Mouse (Mus musculus) hindbrain, postnatal 0 days (tissue): ENCODE results near the gene Capns2. TPM values are rescaled to one million over a fixed set of nuclear protein-coding genes. Genes with fewer than 3 reads are reported as not detected.
A peak's percentile ranks its signal among the peaks of the same experiment; 100 is the strongest.

Experiments
- ATAC-seq: fragments of 200-750 bp; cut with Nextera tagmentation; 2 replicates; pipeline ENCODE4 v1.8.0; 2017; ENCODE audit warnings: mild to moderate bottlenecking, moderate TSS enrichment, moderate library complexity
- DNase-seq: peaks from one replicate; pipeline ENCODE4 v3.0.0-alpha.2; 2015; ENCODE audit warnings: low spot score
- H3K27ac ChIP-seq: fragments of 300-500 bp; sonication (generic); 2 replicates; pipeline ENCODE4 v1.5.1; 2014; ENCODE audit warnings: mild to moderate bottlenecking
- H3K27me3 ChIP-seq: fragments of 300-500 bp; sonication (generic); 2 replicates; pipeline ENCODE4 v1.6.1; 2014; ENCODE audit warnings: low read length, mixed read lengths; ENCODE audit not compliant: insufficient read depth
- H3K36me3 ChIP-seq: fragments of 300-500 bp; sonication (generic); 2 replicates; pipeline ENCODE4 v1.6.1; 2014; ENCODE audit warnings: low read length, mixed read lengths; ENCODE audit not compliant: insufficient read depth
- H3K4me1 ChIP-seq: fragments of 300-500 bp; sonication (generic); 2 replicates; pipeline ENCODE4 v1.6.1; 2014; ENCODE audit warnings: antibody characterized with exemption, low read length, mixed read lengths; ENCODE audit not compliant: insufficient read depth
- H3K4me2 ChIP-seq: fragments of 300-500 bp; sonication (generic); 2 replicates; pipeline ENCODE4 v1.6.1; 2014; ENCODE audit warnings: low read depth, mild to moderate bottlenecking, low read length, moderate library complexity, mixed read lengths
- H3K4me3 ChIP-seq: fragments of 300-500 bp; sonication (generic); 2 replicates; pipeline ENCODE4 v1.5.1; 2014; ENCODE audit warnings: low read length
- H3K9ac ChIP-seq: fragments of 300-500 bp; sonication (generic); replicated peaks from 2 replicates; pipeline ENCODE4 v1.6.1; 2014; ENCODE audit warnings: mild to moderate bottlenecking, low read length, moderate library complexity, mixed read lengths
- H3K9me3 ChIP-seq: fragments of 300-500 bp; sonication (generic); 2 replicates; pipeline ENCODE4 v1.6.1; 2016; ENCODE audit warnings: low read length, mixed read lengths
- CTCF ChIP-seq: IDR thresholded peaks from 2 replicates; pipeline ENCODE4 v1.5.1; 2016; ENCODE audit warnings: antibody characterized with exemption, control low read depth, low read depth
- WGBS: fragments of 180-500 bp; shearing (Covaris S2); extraction: QIAGEN DNeasy Blood & Tissue Kit; methylation state at CpG from one replicate; pipeline ENCODE4 v1.1.7; 2014; 5-methylcytosine and 5-hydroxymethylcytosine counted together
- polyA plus RNA-seq: library from polyadenylated mRNA; unstranded; fragments of >200 nt; fragmentation: Nextera tagmentation; extraction: Ambion mirVana; gene quantifications from 2 replicates; pipeline ENCODE4 v1.2.1, GENCODE M21; 2015
- total RNA-seq: library from RNA; depleted of rRNA; stranded (reverse); fragments of >200 nt; gene quantifications from 2 replicates; pipeline ENCODE4 v1.2.3, GENCODE M21; 2014

Capns2 gene
- total and polyA plus RNA-seq, 2 experiments from 2014 or later, result 0.68 TPM; not detected in 1

DNA sequence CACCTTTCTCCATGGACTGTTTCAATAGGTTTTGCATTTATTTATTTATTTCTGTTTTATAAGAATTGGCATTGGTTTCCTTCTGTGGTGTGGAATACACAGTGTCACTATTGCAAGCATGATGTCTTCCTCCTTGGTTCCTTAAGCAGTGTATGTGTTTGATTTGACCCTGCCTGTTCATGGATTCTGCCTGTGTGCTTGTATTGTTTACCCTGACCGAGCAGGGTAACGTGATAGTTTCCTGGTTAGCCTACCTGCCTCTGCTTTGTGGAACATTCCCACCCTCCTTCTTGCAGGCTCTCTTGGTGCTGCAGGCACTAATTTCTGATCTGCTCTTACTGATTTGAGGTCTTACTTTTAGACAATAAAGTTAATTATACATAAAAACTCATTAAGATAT is 7.3 kb upstream of the Capns2 start:
- Histone ChIP-seq H3K27ac (no peak overlapping the region), H3K36me3 (no peaks in the 10 kb centered on the region), H3K4me1 (no peaks in the 10 kb centered on the region), H3K27me3 (no peaks in the 10 kb centered on the region), H3K9ac (no peak overlapping the region), H3K9me3 (no peaks in the 10 kb centered on the region), H3K4me3 (no peak overlapping the region), H3K4me2 (no peak overlapping the region)
- no peak for TF ChIP-seq CTCF
- ATAC-seq, result no peak
- DNase-seq, result no peak
- WGBS, result 77% methylated on average over 2 of the region's 2 CpGs

DNA sequence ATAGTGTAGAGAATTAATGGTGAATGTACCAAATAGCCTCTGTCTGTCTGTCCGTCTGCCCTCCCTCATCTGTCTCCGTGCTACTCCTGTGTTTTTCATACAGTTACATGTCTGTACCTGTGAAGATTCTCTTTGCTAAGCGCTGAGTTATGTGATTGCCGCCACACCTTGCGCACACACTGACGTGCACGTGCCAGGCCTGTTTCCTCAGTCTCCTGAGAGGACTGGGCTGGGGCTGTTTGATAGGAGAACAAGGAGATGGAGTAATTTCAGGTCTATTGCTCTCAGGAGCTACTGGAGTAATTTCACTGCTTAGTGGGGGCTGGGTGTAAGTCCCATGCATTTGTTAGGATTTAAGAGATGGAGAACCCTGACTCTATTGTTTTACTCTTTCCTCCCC is 6.2 kb upstream of the Capns2 start:
- no peaks in the 10 kb centered on the region for H3K4me1 ChIP-seq
- DNase-seq (no peak), ATAC-seq (no peak)
- no peak overlapping the region for H3K4me3 ChIP-seq
- no peak overlapping the region for H3K27ac ChIP-seq
- H3K9me3 ChIP-seq, result no peaks in the 10 kb centered on the region
- H3K36me3 ChIP-seq, result no peaks in the 10 kb centered on the region
- no peak for TF ChIP-seq CTCF
- H3K9ac ChIP-seq, result no peak overlapping the region
- H3K4me2 ChIP-seq, result no peak overlapping the region
- 89% methylated on average over 7 of the region's 7 CpGs for WGBS
- H3K27me3 ChIP-seq, result no peaks in the 10 kb centered on the region

DNA sequence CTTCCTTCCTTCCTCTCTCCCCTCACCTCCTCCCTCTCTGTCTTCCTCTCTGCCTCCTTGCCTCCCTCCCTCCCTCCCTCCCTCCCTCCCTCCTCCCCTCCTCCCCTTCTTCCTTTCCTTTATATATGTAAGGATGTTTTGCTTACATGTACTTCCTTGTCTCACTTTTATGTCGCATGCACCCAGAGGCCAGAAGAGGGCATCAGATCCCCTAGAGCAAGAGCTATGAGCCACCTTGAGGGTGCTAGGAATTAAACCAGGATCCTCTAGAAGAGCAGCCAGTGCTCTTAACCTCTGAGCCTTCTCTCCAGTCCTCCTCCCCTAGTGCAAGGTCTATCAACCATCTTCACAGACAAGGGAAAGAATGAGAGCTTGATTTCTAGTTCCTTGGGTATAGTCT is 5.2 kb upstream of the Capns2 start:
- no peaks in the 10 kb centered on the region for H3K9me3 ChIP-seq
- WGBS, result 81% methylated on average over 1 of the region's 1 CpGs
- ATAC-seq, result no peak

DNA sequence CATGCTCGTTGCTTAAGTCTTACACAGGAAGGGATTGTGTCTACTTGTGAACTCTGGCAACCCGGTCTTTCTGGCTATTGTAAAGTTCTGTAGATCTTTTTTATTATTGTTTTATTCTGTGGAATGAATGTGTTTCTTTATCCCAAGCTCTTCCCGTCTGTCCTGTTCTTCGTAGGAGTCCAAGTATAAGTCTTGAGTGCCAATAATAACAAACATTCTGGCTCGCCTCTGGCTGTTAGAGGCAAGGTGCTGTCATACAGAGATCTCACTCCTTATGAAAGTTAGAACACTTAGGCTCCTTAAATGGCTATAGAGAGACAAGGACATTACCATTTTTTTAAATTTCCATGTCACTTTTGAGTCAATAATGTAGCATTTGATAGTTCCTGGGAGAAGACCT is 4.6 kb upstream of the Capns2 start:
- ATAC-seq, result no peak
- Histone ChIP-seq H3K4me2 (no peak overlapping the region), H3K27ac (no peak overlapping the region), H3K9ac (no peak overlapping the region), H3K4me3 (no peak overlapping the region), H3K36me3 (no peaks in the 10 kb centered on the region), H3K27me3 (no peaks in the 10 kb centered on the region), H3K9me3 (no peaks in the 10 kb centered on the region), H3K4me1 (no peaks in the 10 kb centered on the region)
- DNase-seq, result no peak
- TF ChIP-seq CTCF, result no peak
- 74% methylated on average over 5 of the region's 5 CpGs for WGBS

More for the DNA sequence above, 5.2 kb upstream of the Capns2 start:
- Histone ChIP-seq H3K27me3 (no peaks in the 10 kb centered on the region), H3K4me1 (no peaks in the 10 kb centered on the region), H3K27ac (no peak overlapping the region), H3K4me3 (no peak overlapping the region), H3K9ac (no peak overlapping the region), H3K4me2 (no peak overlapping the region), H3K36me3 (no peaks in the 10 kb centered on the region)
- TF ChIP-seq CTCF, result no peak
- no peak for DNase-seq

DNA sequence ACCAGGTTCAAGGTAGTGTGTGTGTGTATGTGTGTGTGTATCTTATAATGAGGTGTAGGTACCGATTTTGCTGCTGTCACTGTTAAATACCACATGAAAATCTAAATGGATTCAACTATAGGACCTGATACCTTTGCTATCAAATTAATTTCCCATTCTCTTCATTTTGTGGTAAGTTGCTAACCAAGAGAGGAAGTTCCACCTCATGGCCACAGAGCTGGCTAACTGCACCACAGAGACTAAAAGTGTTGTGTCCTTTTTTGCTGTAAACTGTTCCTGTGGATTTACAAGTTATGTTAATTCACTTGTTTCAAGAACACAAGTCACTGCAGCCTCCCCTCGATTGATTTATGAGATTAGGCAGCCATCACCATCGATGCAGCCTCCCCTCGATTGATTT is 3.4 kb upstream of the Capns2 start:
- WGBS, result 84% methylated on average over 4 of the region's 4 CpGs
- no peak overlapping the region for H3K4me3 ChIP-seq
- H3K9ac ChIP-seq, result no peak overlapping the region
- no peak overlapping the region for H3K27ac ChIP-seq
- no peaks in the 10 kb centered on the region for H3K27me3 ChIP-seq
- DNase-seq (no peak), ATAC-seq (no peak)
- H3K4me1 ChIP-seq, result no peaks in the 10 kb centered on the region; the same call in 1 of the 2 replicates
- no peak for TF ChIP-seq CTCF
- no peaks in the 10 kb centered on the region for H3K36me3 ChIP-seq
- H3K9me3 ChIP-seq, result no peaks in the 10 kb centered on the region
- no peak overlapping the region for H3K4me2 ChIP-seq

DNA sequence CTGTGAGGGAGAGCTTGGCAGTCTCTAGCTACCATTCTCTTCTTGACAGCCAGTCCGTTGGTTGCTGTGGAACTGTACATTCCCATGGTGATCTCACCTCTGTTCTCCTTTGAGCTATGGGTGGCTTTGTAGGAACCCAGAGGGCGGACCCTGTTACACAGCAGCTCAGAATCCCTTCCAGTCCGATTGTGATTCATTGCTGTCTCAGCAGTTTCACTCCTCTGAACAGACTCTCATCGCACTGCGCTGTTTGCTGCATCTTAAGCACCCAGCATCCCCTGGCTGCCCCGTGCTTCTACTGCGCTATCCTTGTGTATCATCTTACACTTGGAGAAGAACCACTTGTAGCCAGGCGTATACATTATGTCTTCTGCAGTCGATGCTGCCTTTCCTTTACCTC is 1.6 kb upstream of the Capns2 start:
- 66% methylated on average over 9 of the region's 9 CpGs for WGBS
- no peak overlapping the region for H3K9ac ChIP-seq
- H3K36me3 ChIP-seq, result no peaks in the 10 kb centered on the region
- H3K4me2 ChIP-seq, result no peak overlapping the region
- no peaks in the 10 kb centered on the region for H3K27me3 ChIP-seq
- peak; percentile 14 for DNase-seq
- no peak for TF ChIP-seq CTCF
- peaks cover 4% of the 10 kb centered on the region; the same call in 1 of the 2 replicates for H3K4me1 ChIP-seq
- no peaks in the 10 kb centered on the region for H3K9me3 ChIP-seq
- H3K27ac ChIP-seq, result no peak overlapping the region
- peak; percentile 38; the same call in 1 of the 2 replicates for ATAC-seq
- H3K4me3 ChIP-seq, result no peak overlapping the region

DNA sequence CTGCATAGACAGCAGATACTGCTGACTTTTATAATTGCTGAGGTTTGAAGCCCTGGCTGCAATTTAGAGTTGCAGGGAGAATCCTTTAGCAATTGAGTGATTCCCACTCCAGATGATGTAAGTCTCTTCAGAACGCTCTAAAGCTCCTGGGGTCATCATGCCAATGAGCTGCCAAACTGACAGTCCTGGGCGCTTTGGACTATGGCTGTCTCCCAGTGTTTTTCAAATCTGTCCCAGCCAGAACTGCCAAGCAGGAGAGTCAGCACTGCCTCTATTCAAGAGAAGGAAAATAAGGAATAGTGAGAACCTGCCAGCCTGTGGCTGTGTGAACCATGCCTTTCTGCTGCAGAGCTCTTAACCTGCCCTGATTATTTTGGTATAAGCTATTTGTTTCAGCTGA is 1.8 kb downstream of the Capns2 start:
- no peaks in the 10 kb centered on the region for H3K36me3 ChIP-seq
- peak overlapping the region; percentile 9; the same call in 1 of the 2 replicates for H3K4me2 ChIP-seq
- DNase-seq (peak; percentile 8), ATAC-seq (no peak)
- no peak overlapping the region for H3K27ac ChIP-seq
- no peaks in the 10 kb centered on the region for H3K27me3 ChIP-seq
- H3K9me3 ChIP-seq, result no peaks in the 10 kb centered on the region
- peaks cover 4% of the 10 kb centered on the region; the same call in 1 of the 2 replicates for H3K4me1 ChIP-seq
- no peak for TF ChIP-seq CTCF
- H3K9ac ChIP-seq, result no peak overlapping the region
- WGBS, result 45% methylated on average over 2 of the region's 2 CpGs
- H3K4me3 ChIP-seq, result no peak overlapping the region
